Mouse (Mus musculus) stomach, embryonic 15.5 days (tissue): ENCODE measurements around the gene Fzd10. TPM values are rescaled to one million over a fixed set of nuclear protein-coding genes. Genes with fewer than 3 reads are reported as not detected.

Experiments used
- ATAC-seq: fragments of 200-750 bp; cut with Nextera tagmentation; 2 replicates; pipeline ENCODE4 v1.8.0; 2017; ENCODE audit warnings: low read depth, moderate number of reproducible peaks, moderate TSS enrichment; ENCODE audit not compliant: insufficient read depth, low FRiP score
- H3K27ac ChIP-seq: fragments of 300-500 bp; sonication (generic); 2 replicates; pipeline ENCODE4 v1.5.1; 2015; ENCODE audit warnings: mild to moderate bottlenecking, inconsistent platforms
- H3K27me3 ChIP-seq: fragments of 300-500 bp; sonication (generic); replicated peaks from 2 replicates; pipeline ENCODE4 v1.6.1; 2015; ENCODE audit warnings: inconsistent platforms
- H3K36me3 ChIP-seq: fragments of 300-500 bp; sonication (generic); 2 replicates; pipeline ENCODE4 v1.6.1; 2015; ENCODE audit warnings: inconsistent platforms
- H3K4me1 ChIP-seq: fragments of 300-500 bp; sonication (generic); 2 replicates; pipeline ENCODE4 v1.6.1; 2015; ENCODE audit warnings: inconsistent platforms
- H3K4me2 ChIP-seq: fragments of 300-500 bp; sonication (generic); 2 replicates; pipeline ENCODE4 v1.6.1; 2015; ENCODE audit warnings: mild to moderate bottlenecking, inconsistent platforms
- H3K4me3 ChIP-seq: fragments of 300-500 bp; sonication (generic); replicated peaks from 2 replicates; pipeline ENCODE4 v1.5.1; 2015; ENCODE audit warnings: inconsistent platforms
- H3K9ac ChIP-seq: fragments of 300-500 bp; sonication (generic); 2 replicates; pipeline ENCODE4 v1.6.1; 2015; ENCODE audit warnings: inconsistent platforms
- H3K9me3 ChIP-seq: fragments of 300-500 bp; sonication (generic); 2 replicates; pipeline ENCODE4 v1.6.1; 2016; ENCODE audit warnings: inconsistent platforms
- WGBS: fragments of 180-500 bp; shearing (Covaris S2); methylation state at CpG from one replicate; pipeline ENCODE4 v1.1.7; 2015; 5-methylcytosine and 5-hydroxymethylcytosine counted together
- polyA plus RNA-seq: library from polyadenylated mRNA; unstranded; fragments of >200 nt; fragmentation: Nextera tagmentation; extraction: Ambion mirVana; gene quantifications from 2 replicates; pipeline ENCODE4 v1.2.1, GENCODE M21; 2015

Gene Fzd10
- polyA plus RNA-seq, 1 experiment from 2014 or later, result 1.8 TPM

- whole genome bisulfite sequencing, result 48% methylated on average over 4 of the region's 4 CpGs
- no peaks in the 10 kb centered on the region for H3K27me3 ChIP-seq
Measured at GRCm38 (mm10) chr5:128580931-128581330, 19.7 kb upstream of the Fzd10 start.

GRCm38 (mm10) chr5:128581516-128581921 lies 19.1 kb upstream of the Fzd10 start:
- H3K27ac ChIP-seq, result peak overlapping the region; percentile 3; the same call in 1 of the 2 replicates
- no peak overlapping the region for H3K4me3 ChIP-seq
- no peaks in the 10 kb centered on the region for H3K36me3 ChIP-seq
- ATAC-seq, result no peak
- peaks cover 23% of the 10 kb centered on the region for H3K4me1 ChIP-seq
- H3K27me3 ChIP-seq, result no peaks in the 10 kb centered on the region
- H3K4me2 ChIP-seq, result no peak overlapping the region
- H3K9ac ChIP-seq, result no peak overlapping the region
- WGBS, result 13% methylated on average over 8 of the region's 8 CpGs
- H3K9me3 ChIP-seq, result no peaks in the 10 kb centered on the region

More at GRCm38 (mm10) chr5:128580931-128581330, 19.7 kb upstream of the Fzd10 start:
- Histone ChIP-seq H3K9ac (no peak overlapping the region), H3K27ac (peak overlapping the region; percentile 3; the same call in 1 of the 2 replicates), H3K36me3 (no peaks in the 10 kb centered on the region), H3K4me2 (no peak overlapping the region), H3K4me3 (no peak overlapping the region), H3K4me1 (peaks cover 23% of the 10 kb centered on the region), H3K9me3 (no peaks in the 10 kb centered on the region)
- ATAC-seq, result no peak; the same call in 1 of the 2 replicates

DNA sequence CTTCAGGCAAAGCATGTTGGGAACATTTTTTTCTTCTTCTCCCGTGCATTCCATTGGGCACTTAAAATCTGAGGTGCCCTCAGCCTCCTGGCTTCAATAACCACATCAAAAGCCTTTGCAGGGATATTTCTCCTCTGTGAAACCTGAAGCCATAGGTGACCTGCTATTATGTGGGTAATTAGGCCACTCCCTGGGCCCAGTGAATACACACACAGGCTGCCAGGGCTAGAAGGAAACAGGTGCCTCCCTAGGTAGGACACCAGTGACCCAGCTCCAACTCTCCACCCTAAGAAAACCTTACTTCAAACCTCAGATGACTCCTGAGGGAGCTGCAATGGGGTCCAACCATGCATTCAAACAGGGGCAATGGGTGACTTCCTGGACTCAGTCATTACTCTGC lies 11.4 kb upstream of the Fzd10 start:
- no peak overlapping the region for H3K27ac ChIP-seq
- H3K4me3 ChIP-seq, result no peak overlapping the region
- H3K9me3 ChIP-seq, result no peaks in the 10 kb centered on the region
- H3K27me3 ChIP-seq, result no peaks in the 10 kb centered on the region
- H3K9ac ChIP-seq, result no peak overlapping the region
- no peak overlapping the region for H3K4me2 ChIP-seq
- H3K4me1 ChIP-seq, result no peaks in the 10 kb centered on the region
- H3K36me3 ChIP-seq, result no peaks in the 10 kb centered on the region
- WGBS, result 52% methylated on average over 1 of the region's 1 CpGs
- no peak for ATAC-seq

DNA sequence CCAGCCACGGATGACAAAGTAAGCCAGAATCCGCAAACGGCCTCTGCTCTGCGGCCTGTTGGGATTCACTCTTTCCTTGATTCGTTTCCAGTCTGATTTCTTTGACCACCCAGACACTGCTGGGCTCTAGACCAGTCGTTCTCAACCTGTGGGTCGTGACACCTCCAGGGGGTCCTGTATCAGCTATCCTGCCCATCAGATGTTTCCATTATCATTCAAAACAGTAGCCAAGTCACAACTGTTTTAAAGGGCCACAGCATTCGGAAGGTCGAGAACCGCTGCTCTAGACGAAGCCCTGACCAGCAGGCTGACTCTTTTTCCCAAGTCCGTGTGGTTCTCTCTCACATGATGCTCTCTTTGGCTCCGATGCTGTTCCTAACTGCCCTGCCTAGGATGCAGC lies 7.2 kb upstream of the Fzd10 start:
- Histone ChIP-seq H3K4me1 (peaks cover 8% of the 10 kb centered on the region; the same call in 1 of the 2 replicates), H3K9me3 (no peaks in the 10 kb centered on the region), H3K27me3 (peaks cover 19% of the 10 kb centered on the region), H3K27ac (no peak overlapping the region), H3K4me3 (no peak overlapping the region), H3K9ac (no peak overlapping the region), H3K4me2 (no peak overlapping the region), H3K36me3 (no peaks in the 10 kb centered on the region)
- no peak for ATAC-seq
- WGBS, result 86% methylated on average over 13 of the region's 13 CpGs

- H3K4me1 ChIP-seq, result peaks cover 29% of the 10 kb centered on the region
- no peaks in the 10 kb centered on the region for H3K36me3 ChIP-seq
- no peak overlapping the region for H3K9ac ChIP-seq
- H3K27ac ChIP-seq, result no peak overlapping the region
- peaks cover 49% of the 10 kb centered on the region for H3K27me3 ChIP-seq
- H3K9me3 ChIP-seq, result no peaks in the 10 kb centered on the region
- 4% methylated on average over 20 of the region's 20 CpGs for WGBS
- peak overlapping the region; percentile 53 for H3K4me2 ChIP-seq
- peak overlapping the region; percentile 27 for H3K4me3 ChIP-seq
- ATAC-seq, result no peak
Measured at GRCm38 (mm10) chr5:128596813-128597212, 3.8 kb upstream of the Fzd10 start.

DNA sequence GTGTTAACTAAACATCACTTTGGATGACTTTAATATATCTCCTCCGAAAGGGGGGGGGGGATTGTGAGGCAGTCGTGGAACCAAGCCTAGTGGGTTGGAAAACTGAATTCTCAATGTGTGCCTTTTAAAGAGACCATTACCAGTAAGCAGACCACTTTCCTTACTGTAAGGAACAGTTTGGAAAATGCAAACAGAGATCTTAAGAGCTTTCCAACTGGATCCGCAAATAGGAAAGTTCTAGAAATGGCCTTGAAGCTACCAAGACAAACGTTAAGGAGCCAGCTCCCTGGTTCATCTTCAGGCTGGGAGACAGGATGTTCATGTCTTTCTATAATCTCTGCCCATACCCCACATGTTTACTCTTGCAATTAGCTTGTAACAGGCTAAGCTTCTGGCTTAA lies 3.3 kb upstream of the Fzd10 start:
- H3K4me2 ChIP-seq, result no peak overlapping the region
- H3K9ac ChIP-seq, result no peak overlapping the region
- H3K4me3 ChIP-seq, result no peak overlapping the region
- H3K9me3 ChIP-seq, result no peaks in the 10 kb centered on the region
- H3K27ac ChIP-seq, result no peak overlapping the region
- H3K36me3 ChIP-seq, result no peaks in the 10 kb centered on the region
- ATAC-seq, result no peak
- WGBS, result 28% methylated on average over 4 of the region's 4 CpGs
- H3K27me3 ChIP-seq, result peaks cover 55% of the 10 kb centered on the region
- peaks cover 29% of the 10 kb centered on the region for H3K4me1 ChIP-seq

- no peak overlapping the region for H3K9ac ChIP-seq
- ATAC-seq, result no peak
- no peaks in the 10 kb centered on the region for H3K36me3 ChIP-seq
- peak overlapping the region; percentile 96; the same call in 1 of the 2 replicates for H3K4me2 ChIP-seq
- H3K9me3 ChIP-seq, result no peaks in the 10 kb centered on the region
- H3K4me1 ChIP-seq, result peaks cover 29% of the 10 kb centered on the region
- H3K27ac ChIP-seq, result no peak overlapping the region
- 6% methylated on average over 10 of the region's 10 CpGs for WGBS
- H3K4me3 ChIP-seq, result no peak overlapping the region
- peaks cover 64% of the 10 kb centered on the region for H3K27me3 ChIP-seq
Measured at GRCm38 (mm10) chr5:128598191-128598720, 2.4 kb upstream of the Fzd10 start.

DNA sequence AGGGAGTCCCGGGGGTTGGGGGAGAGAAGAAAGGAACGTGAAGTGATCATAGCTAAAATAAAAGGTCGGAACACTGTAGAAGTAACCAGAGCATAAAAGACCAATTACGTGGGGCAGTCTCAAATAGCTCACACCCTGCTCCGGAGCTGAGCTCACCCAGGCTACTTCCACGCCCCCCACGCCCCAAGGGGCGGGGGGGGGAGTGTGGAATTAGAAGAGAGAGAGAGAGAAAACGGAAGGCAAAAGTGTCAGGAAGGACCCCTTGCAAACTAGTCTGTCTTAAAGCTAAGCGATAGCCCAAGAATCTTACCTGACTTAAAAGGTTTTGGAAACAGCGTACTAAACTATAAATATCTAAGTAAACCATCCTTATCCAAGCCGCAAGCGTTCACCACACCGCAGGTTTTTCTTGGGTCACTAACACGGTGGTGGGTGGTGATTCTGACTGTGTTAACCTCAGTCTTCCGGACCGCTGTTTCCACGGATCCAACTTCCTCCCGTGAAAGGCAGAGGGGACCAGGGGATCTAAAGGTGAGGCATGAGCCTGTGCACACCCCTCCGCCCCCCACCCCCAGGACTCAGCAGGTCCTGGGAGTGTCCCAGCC lies 1.8 kb upstream of the Fzd10 start:
- H3K9ac ChIP-seq, result no peak overlapping the region
- peaks cover 64% of the 10 kb centered on the region for H3K27me3 ChIP-seq
- 2% methylated on average over 20 of the region's 20 CpGs for WGBS
- H3K9me3 ChIP-seq, result no peaks in the 10 kb centered on the region
- H3K4me1 ChIP-seq, result peaks cover 29% of the 10 kb centered on the region
- no peaks in the 10 kb centered on the region for H3K36me3 ChIP-seq
- H3K4me2 ChIP-seq, result peak overlapping the region; percentile 96
- ATAC-seq, result no peak
- peak overlapping the region; percentile 61 for H3K4me3 ChIP-seq
- H3K27ac ChIP-seq, result no peak overlapping the region

GRCm38 (mm10) chr5:128599365-128600071 lies 1.1 kb upstream of the Fzd10 start:
- Histone ChIP-seq H3K9ac (no peak overlapping the region), H3K27ac (no peak overlapping the region), H3K4me3 (peak overlapping the region; percentile 61), H3K36me3 (no peaks in the 10 kb centered on the region), H3K27me3 (peaks cover 64% of the 10 kb centered on the region), H3K9me3 (no peaks in the 10 kb centered on the region), H3K4me2 (peak overlapping the region; percentile 96), H3K4me1 (peaks cover 29% of the 10 kb centered on the region)
- no peak for ATAC-seq
- WGBS, result under 1% methylated on average over 28 of the region's 28 CpGs

DNA sequence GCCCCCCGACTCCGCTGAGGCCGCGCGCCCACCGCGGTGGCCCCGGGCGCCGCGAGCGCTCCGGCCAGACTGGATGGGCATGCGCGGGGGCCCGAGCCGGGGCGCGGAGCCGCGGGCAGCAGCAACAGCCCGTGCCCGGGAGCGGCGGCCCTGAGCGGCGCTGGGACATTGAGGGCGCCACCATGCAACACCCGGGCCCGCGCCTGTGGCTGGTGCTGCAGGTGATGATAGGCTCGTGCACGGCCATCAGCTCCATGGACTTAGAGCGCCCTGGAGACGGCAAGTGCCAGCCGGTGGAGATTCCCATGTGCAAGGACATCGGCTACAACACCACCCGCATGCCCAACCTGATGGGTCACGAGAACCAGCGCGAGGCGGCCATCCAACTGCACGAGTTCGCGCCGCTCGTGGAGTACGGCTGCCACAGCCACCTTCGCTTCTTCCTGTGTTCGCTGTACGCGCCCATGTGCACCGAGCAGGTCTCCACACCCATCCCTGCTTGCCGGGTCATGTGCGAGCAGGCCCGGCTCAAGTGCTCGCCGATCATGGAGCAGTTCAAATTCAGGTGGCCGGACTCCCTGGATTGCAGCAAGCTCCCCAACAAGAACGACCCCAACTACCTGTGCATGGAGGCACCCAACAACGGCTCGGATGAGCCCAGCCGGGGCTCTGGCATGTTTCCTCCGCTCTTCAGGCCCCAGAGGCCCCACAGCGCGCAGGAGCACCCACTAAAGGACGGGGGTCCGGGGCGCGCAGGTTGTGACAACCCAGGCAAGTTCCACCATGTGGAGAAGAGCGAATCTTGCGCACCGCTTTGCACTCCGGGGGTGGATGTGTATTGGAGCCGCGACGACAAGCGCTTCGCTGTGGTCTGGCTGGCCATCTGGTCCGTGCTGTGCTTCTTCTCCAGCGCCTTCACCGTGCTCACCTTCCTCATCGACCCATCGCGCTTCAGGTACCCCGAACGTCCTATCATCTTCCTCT lies 684 bp downstream of the Fzd10 start:
- WGBS, result under 1% methylated on average over 81 of the region's 87 CpGs
- H3K27ac ChIP-seq, result peak overlapping the region; percentile 48; the same call in 1 of the 2 replicates
- H3K9ac ChIP-seq, result peak overlapping the region; percentile 39
- peak; percentile 38; the same call in 1 of the 2 replicates for ATAC-seq
- H3K4me3 ChIP-seq, result peak overlapping the region; percentile 61
- peaks cover 59% of the 10 kb centered on the region for H3K27me3 ChIP-seq
- no peaks in the 10 kb centered on the region for H3K36me3 ChIP-seq
- no peaks in the 10 kb centered on the region for H3K9me3 ChIP-seq
- H3K4me2 ChIP-seq, result peak overlapping the region; percentile 96
- H3K4me1 ChIP-seq, result peaks cover 29% of the 10 kb centered on the region

DNA sequence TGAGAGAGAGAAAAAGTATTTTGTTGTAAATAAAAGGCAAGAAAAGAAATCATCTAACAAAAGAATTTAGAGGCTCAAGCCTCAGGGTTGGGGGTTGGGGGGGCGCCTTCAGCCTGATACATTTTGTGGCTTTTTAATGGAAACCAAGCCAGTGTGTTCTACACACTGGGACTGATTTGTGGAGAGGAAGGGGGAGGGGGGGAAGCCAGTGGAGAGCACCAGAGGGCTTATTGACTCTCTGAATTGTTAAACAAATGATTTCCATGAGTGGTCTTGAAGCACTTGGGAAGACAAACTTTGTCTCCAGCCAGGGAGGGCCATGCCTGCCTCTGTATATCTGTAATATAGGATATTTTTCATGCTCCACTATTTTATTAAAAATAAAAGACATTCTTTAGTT lies 3.0 kb downstream of the Fzd10 start:
- H3K4me1 ChIP-seq, result peaks cover 21% of the 10 kb centered on the region
- no peak overlapping the region for H3K4me2 ChIP-seq
- H3K9ac ChIP-seq, result no peak overlapping the region
- H3K4me3 ChIP-seq, result no peak overlapping the region
- peaks cover 43% of the 10 kb centered on the region for H3K27me3 ChIP-seq
- H3K27ac ChIP-seq, result no peak overlapping the region
- no peak for ATAC-seq
- 68% methylated on average over 1 of the region's 1 CpGs for WGBS
- H3K36me3 ChIP-seq, result no peaks in the 10 kb centered on the region
- H3K9me3 ChIP-seq, result no peaks in the 10 kb centered on the region
